Mouse (Mus musculus) CH12F3 (cell line): Measurements from ENCODE around the gene Thtpa.

Experiments
- in situ Hi-C: fragments of 300-500 bp; cut with MboI; formaldehyde crosslinking; loops from 2 replicates; pipeline ENCODE4 v1.14.3; 2020; ENCODE audit warnings: low sequenced_read_pairs

The Thtpa gene

GRCm38 (mm10) chr14:55094704-55095231 lies at the start of gene Thtpa:
Gene Thtpa (plus strand): TSS chr14:55094784.
- in situ Hi-C loops = no loop called here

- in situ Hi-C loops = no loop called here
These were observed 46.5 kb upstream of the Thtpa start for GRCm38 (mm10) chr14:55047971-55048531.

GRCm38 (mm10) chr14:55052496-55052895 lies 42.1 kb upstream of the Thtpa start:
- in situ Hi-C loops = no loop called here

- in situ Hi-C loops = no loop called here
These were observed 41.5 kb upstream of the Thtpa start for GRCm38 (mm10) chr14:55053050-55053449.

GRCm38 (mm10) chr14:55053708-55054190 lies 40.8 kb upstream of the Thtpa start:
- in situ Hi-C loops = no loop called here

- in situ Hi-C loops = no loop called here
These were observed 40.3 kb upstream of the Thtpa start for GRCm38 (mm10) chr14:55054191-55054749.

DNA sequence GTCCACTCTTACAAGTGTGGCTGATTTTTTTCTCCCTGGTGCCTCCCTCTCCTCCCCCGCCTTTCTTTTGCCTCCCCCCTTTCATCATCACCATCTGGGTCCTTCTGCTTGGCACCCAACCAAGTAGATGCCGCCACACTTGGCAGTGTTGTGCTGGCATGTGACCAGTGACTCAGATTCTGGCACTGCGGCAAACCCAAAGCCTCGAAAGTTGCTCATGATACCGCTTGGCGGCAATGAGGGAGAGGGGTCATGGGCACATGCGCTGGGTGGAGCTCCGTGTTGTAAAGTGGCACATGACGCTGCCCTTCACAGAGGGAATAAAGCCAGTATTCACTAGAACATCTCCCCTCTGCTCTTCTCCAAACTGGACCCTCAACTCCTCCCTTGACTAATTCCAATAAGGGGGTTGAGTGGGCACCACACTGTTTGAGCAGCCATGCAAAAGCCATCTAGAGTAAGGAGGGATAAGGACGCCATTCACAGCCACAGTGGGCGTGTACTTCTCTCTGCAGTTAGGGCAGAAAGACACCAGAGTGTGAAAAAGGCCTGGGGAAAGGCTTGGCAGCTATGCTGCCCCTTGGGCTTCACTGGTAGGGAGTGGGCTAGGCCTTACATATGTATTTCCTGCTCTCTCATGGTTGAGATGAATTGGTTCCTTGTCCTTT lies 39.3 kb upstream of the Thtpa start:
- in situ Hi-C loops = no loop called here

GRCm38 (mm10) chr14:55059009-55059408 lies 35.6 kb upstream of the Thtpa start:
- in situ Hi-C loops = no loop called here

DNA sequence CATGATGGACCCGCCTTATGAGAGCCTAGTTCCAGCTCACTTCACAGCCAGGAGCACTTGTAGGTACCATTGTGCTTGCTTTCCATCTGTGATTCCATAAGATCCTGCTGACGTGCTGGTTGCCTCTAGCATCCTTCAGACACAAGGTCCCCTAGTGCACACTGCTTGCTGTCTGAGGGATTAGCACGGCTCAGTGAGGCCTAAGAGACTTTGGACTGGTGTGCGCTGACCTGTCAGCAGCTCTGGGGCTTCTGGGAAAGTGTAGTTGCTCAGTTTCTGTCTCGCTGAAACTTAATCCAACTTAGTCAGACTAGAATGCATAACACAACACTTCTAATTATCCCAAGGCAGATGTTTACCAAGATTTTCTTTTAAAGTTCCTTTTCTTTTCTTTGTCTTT lies 34.7 kb upstream of the Thtpa start:
- in situ Hi-C loops = no loop called here

DNA sequence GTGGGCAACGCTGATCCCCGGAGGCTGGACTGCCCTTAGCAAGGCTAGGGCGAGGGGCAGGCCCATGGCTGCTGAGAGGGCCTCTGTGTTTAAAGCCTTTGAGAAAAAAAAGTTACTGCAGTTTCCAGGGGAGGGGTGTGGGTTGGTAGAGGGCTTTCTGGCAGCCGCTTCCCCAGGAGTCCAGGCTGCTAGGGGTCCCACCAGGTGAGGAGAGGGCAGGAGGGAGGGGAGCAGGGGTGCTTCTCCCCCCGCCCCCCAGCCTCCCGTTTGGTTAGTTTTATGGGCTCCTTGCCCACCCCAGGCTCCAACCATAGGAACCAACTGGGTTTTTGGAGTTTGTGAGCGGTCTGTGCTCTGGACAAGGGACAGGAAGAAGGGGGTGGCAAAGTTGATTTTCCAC lies 32.7 kb upstream of the Thtpa start:
- in situ Hi-C loops = no loop called here

GRCm38 (mm10) chr14:55062626-55063025 lies 32.0 kb upstream of the Thtpa start:
- in situ Hi-C loops = no loop called here

DNA sequence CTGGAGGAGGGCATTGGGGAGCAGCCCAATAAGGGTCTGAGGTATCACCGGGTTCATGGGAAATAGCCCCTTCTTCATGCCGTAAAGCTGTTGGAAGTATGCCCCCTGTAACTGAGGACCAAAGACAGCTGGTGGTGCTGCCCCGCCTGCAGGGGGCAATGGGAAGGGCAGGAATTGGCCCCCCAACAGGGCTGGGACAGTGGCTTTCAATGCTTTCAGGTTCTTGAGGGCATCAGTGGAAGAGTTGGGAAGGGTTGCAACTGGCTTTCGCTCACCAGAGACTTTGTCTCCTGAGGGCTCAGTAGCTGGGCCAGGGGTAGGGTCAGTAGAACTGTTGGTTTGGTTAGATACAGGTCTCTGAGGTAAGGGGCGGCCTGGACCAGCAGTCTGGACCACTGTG lies 31.5 kb upstream of the Thtpa start:
- in situ Hi-C loops = no loop called here

DNA sequence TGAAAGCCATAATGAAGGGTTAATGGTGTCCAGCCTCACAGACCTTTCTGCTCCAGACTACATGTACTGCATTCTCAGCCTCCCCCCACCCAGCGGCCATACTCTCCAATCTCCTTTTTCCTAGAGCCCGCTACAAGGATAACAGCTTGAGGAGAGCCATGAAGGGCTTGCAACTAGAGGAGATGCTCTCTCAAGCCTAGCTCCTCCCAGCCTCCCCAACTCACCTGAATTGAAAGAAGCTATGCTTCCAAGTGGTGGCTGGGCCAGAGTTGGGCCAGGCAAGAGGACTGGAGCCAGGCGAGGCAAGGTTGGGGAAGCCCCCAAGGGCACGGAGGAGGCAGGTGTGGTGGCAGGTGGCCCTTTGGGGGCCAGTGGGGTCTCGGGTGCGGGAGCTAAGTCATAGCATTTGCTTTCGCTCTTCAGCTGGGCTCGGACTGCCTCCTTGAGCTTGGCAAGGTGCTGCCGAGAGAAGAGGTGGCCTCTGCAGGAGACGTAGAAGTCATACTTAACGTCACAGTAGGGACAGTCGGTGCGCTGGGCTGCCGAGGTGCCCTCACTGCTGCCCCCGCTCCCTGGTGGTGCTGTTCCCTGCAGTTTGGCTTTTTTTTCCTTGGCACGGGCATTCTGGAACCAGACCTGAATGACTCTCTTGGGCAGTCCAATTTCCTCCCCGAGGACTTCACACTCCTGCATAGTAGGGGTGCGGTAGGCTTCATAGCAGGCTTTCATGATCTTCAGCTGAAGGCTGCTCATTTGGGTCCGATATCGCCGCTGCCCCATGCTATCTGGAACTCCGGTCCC lies 30.8 kb upstream of the Thtpa start:
- in situ Hi-C loops = no loop called here

DNA sequence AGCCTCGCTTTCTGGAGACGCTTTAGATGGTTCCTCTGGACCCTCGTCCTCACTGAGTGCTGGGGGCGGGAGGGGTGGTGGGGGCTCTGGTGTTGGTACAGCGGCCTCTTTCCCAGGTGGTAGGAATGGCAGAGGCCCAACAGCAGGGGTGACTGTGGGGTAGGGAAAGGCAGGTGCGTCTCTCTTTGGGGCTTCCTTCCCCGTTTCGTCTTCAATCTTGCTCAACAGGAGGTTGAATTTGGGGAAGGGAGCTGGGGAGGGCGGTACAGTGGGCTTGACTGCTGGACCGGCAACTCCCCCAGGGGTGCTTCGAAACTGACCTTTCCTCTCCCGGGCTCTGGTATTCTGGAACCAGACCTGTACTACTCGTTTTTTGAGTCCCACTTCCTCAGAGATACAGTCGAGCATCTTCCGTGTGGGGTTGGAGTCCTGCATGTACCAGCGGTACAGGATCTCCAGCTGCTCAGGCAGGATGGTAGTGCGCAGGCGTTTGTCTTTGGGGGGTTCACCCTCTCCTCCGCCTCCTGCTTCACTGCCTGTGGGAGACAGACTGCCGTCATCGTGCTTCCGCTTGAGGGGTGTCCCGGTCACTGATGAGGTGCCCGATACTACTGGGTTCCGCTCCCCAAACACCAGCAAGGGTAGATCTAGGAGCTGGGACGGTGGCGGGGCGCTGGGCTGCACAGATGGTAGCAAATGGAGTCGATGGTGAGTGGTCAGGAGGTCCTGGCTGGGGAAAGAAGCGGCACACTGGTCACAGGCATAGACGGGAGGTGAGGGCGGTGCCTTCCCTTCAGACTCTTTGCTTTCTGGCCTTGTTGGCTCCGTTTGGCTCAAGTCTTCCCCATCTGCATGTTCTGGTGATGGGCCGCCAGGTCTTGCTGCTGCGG lies 29.9 kb upstream of the Thtpa start:
- in situ Hi-C loops = no loop called here

GRCm38 (mm10) chr14:55065391-55065790 lies 29.2 kb upstream of the Thtpa start:
- in situ Hi-C loops = no loop called here

GRCm38 (mm10) chr14:55066042-55066441 lies 28.5 kb upstream of the Thtpa start:
- in situ Hi-C loops = no loop called here

GRCm38 (mm10) chr14:55071756-55072155 lies 22.8 kb upstream of the Thtpa start:
- in situ Hi-C loops = no loop called here

GRCm38 (mm10) chr14:55074416-55074815 lies 20.2 kb upstream of the Thtpa start:
- in situ Hi-C loops = no loop called here

DNA sequence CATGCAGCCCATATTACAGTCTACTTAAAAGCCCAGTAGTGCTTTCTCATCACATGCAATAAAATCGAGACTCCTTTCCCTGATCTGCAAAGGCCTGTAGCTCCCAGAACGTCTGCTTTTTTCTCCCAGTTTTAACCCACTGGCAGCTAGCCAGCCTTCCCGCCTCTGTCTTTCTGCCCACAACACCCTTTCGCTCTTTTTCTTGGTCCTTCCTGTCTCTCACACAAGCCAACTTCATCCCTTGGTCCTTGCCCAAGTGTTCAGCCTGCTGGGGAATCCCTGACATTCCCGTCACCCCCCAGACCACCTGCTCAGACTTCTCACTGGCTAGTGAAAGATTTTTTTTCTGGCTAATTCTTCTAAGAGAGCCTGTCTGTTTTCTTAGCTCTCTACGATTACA lies 18.4 kb upstream of the Thtpa start:
- in situ Hi-C loops = no loop called here

DNA sequence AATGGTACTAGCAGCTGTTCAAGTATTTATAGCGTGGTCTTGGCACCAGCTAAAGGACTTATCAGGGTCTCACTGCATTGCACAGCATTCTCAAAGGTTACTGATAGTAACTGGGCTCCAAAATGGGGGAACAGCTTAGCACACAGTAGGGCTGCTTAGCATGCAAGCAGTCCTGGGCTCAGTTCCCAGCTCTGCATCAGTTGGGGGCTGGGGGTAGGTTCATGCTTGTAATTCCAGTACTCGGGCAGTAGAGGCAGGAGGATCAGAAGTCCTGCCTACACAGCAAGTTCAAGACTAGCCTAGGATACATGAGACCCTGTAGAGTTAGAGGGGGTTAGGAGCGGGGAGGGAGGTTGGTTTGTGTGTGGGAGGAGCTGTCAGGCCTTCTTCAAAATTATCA lies 17.6 kb upstream of the Thtpa start:
- in situ Hi-C loops = no loop called here
